In genomic region chr12:3784258-3784657, GRCm38 (mm10) we compare ENCODE assay signal across 17 mouse cellular contexts. TPM values are rescaled to one million over a fixed set of nuclear protein-coding genes. Genes with fewer than 3 reads are reported as not detected.
DNase-seq lines count a peak whose midpoint lies in the region; TF ChIP-seq lines count a peak whose summit lies in the region.
"Had no signal": no experiment of that assay in that cellular context is flagged by ENCODE, and none has a peak within 500 bp of the region (broad histone marks: within the 10 kb centered on the region; RNA-seq: fewer than 3 reads in every experiment).

No protein-coding gene starts in this region.

- H3K9me3 ChIP-seq in heart, embryonic 10.5 days = no peaks in the 10 kb centered on the region
- H3K9me3 ChIP-seq in limb, embryonic 10.5 days (replicated peaks) = no peaks in the 10 kb centered on the region
- H3K9me3 ChIP-seq: embryonic facial prominence, embryonic 12.5 days; heart, embryonic 15.5 days; limb, embryonic 12.5 days had no signal

- no peaks in the 10 kb centered on the region for H3K36me3 ChIP-seq in heart, embryonic 10.5 days
- no peaks in the 10 kb centered on the region for H3K36me3 ChIP-seq in limb, embryonic 10.5 days
- H3K36me3 ChIP-seq: embryonic facial prominence, embryonic 12.5 days; heart, embryonic 15.5 days; limb, embryonic 12.5 days had no signal

- peak overlapping the region; percentile 42 for H3K27ac ChIP-seq in heart, embryonic 10.5 days
- H3K27ac ChIP-seq in limb, embryonic 10.5 days = peak overlapping the region; percentile 8; the same call in 1 of the 2 replicates
- H3K27ac ChIP-seq: embryonic facial prominence, embryonic 12.5 days; heart, embryonic 15.5 days; limb, embryonic 12.5 days; liver, embryonic 14.5 days had no signal

- TF ChIP-seq POLR2A in brain, embryonic 14.5 days (IDR thresholded peaks at IDR 0.05; ENCODE audit: borderline replicate concordance, extremely low read depth, insufficient read depth, insufficient read length, poor library complexity, severe bottlenecking) = no peak

- H3K4me3 ChIP-seq in heart, embryonic 10.5 days = no peak overlapping the region
- no peak overlapping the region for H3K4me3 ChIP-seq in limb, embryonic 10.5 days
- H3K4me3 ChIP-seq: embryonic facial prominence, embryonic 12.5 days; heart, embryonic 15.5 days; limb, embryonic 12.5 days; myocyte had no signal

- no peak for TF ChIP-seq CTCF in brain, embryonic 14.5 days (IDR thresholded peaks at IDR 0.05; ENCODE audit: borderline replicate concordance, extremely low read depth, insufficient read depth, insufficient read length)

- no peak for DNase-seq in heart, embryonic 10.5 days (ENCODE audit: low spot score)
- DNase-seq in heart, adult 8-10 months (ENCODE audit: low spot score) = no peak
- DNase-seq in left cerebral cortex, postnatal 4 days = peak; percentile 67
- DNase-seq in left cerebral cortex, adult 11 months (ENCODE audit: low spot score) = no peak
- peak; percentile 24 for DNase-seq in brain, embryonic 14.5 days (ENCODE audit: low read depth)
- DNase-seq in limb, embryonic 10.5 days (ENCODE audit: low spot score) = no peak
- DNase-seq in adrenal gland, postnatal 25 days = no peak
- DNase-seq: B cell, adult 2 months; cerebellum, adult 11 months; right cerebral cortex, adult 18-20 months; thymus, postnatal 4 days had no signal

- 84% methylated on average over 2 of the region's 2 CpGs for WGBS in heart, embryonic 10.5 days
- WGBS in limb, embryonic 10.5 days = 93% methylated on average over 2 of the region's 2 CpGs

- peaks cover 79% of the 10 kb centered on the region for H3K4me1 ChIP-seq in heart, embryonic 10.5 days
- peaks cover 82% of the 10 kb centered on the region for H3K4me1 ChIP-seq in limb, embryonic 10.5 days

- intact Hi-C loops in left cerebral cortex, postnatal 4 days (cut with DNase I) = no loop called here

- H3K27me3 ChIP-seq in heart, embryonic 10.5 days (ENCODE audit: insufficient read depth, poor library complexity, severe bottlenecking) = no peaks in the 10 kb centered on the region
- H3K27me3 ChIP-seq in limb, embryonic 10.5 days (ENCODE audit: low read depth, poor library complexity, severe bottlenecking) = no peaks in the 10 kb centered on the region
- H3K27me3 ChIP-seq: embryonic facial prominence, embryonic 12.5 days; heart, embryonic 15.5 days; limb, embryonic 12.5 days; Patski had no signal

RNA-seq across cellular contexts. Expression of gene Dnmt3a, which starts 21.5 kb away (rescaled TPM):
- polyA plus RNA-seq in heart, embryonic 10.5 days (2016; fragmentation: Nextera tagmentation; extraction: Ambion mirVana) = 148 and 154 TPM in 2 replicates
- total RNA-seq in heart, adult 8-10 months (2022) = 10 to 100 TPM; 46.0 to 59.4 (median 50.9) TPM
- total RNA-seq in left cerebral cortex, postnatal 4 days (2021) = 100 to 1,000 TPM; 184 to 206 TPM
- polyA plus RNA-seq in brain, embryonic 14.5 days (2012; rRNA removed) = 36.2 and 54.8 TPM in 2 replicates
- polyA plus RNA-seq in limb, embryonic 10.5 days (2016; fragmentation: Nextera tagmentation; extraction: Ambion mirVana) = 221 and 298 TPM in 2 replicates
- total RNA-seq in adrenal gland, postnatal 25 days (2021) = 62.9 and 86.0 TPM in 2 replicates

Comparison
In these comparisons a context has a peak if more than half of its experiments do, and no peak if none do; other contexts are left out.
1. DNase-seq: peak in left cerebral cortex, postnatal 4 days (single experiment) and brain, embryonic 14.5 days (single experiment); none in heart, embryonic 10.5 days (single experiment), heart, adult 8-10 months (single experiment), left cerebral cortex, adult 11 months (single experiment), limb, embryonic 10.5 days (single experiment) and adrenal gland, postnatal 25 days (single experiment).